Mouse (Mus musculus) stomach, embryonic 14.5 days (tissue): ENCODE measurements around the gene Ctrb1. TPM values are rescaled to one million over a fixed set of nuclear protein-coding genes. Genes with fewer than 3 reads are reported as not detected.

Experiments
- ATAC-seq: fragments of 200-750 bp; cut with Nextera tagmentation; 2 replicates; pipeline ENCODE4 v1.8.0; 2017; ENCODE audit warnings: low read depth, moderate TSS enrichment; ENCODE audit not compliant: insufficient number of reproducible peaks, insufficient read depth, low FRiP score
- H3K27ac ChIP-seq: fragments of 300-500 bp; sonication (generic); 2 replicates; pipeline ENCODE4 v1.5.1; 2014; ENCODE audit warnings: mild to moderate bottlenecking, low read length, moderate library complexity, mixed read lengths
- H3K27me3 ChIP-seq: fragments of 300-500 bp; sonication (generic); 2 replicates; pipeline ENCODE4 v1.6.1; 2014; ENCODE audit warnings: low read length, control low read depth, mixed read lengths; ENCODE audit not compliant: control insufficient read depth, insufficient read depth
- H3K36me3 ChIP-seq: fragments of 300-500 bp; sonication (generic); 2 replicates; pipeline ENCODE4 v1.6.1; 2014; ENCODE audit warnings: mild to moderate bottlenecking, control low read depth, low read length, moderate library complexity, mixed read lengths; ENCODE audit not compliant: control insufficient read depth, insufficient read depth
- H3K4me1 ChIP-seq: fragments of 300-500 bp; sonication (generic); 2 replicates; pipeline ENCODE4 v1.6.1; 2014; ENCODE audit warnings: low read length, control low read depth, mixed read lengths; ENCODE audit not compliant: control insufficient read depth, insufficient read depth
- H3K4me2 ChIP-seq: fragments of 300-500 bp; sonication (generic); replicated peaks from 2 replicates; pipeline ENCODE4 v1.6.1; 2014; ENCODE audit warnings: low read depth, low read length, control low read depth
- H3K4me3 ChIP-seq: fragments of 300-500 bp; sonication (generic); 2 replicates; pipeline ENCODE4 v1.5.1; 2014; ENCODE audit warnings: low read depth, low read length, control low read depth
- H3K9ac ChIP-seq: fragments of 300-500 bp; sonication (generic); replicated peaks from 2 replicates; pipeline ENCODE4 v1.6.1; 2014; ENCODE audit warnings: low read depth, mild to moderate bottlenecking, control low read depth, low read length, moderate library complexity, mixed read lengths
- H3K9me3 ChIP-seq: fragments of 300-500 bp; sonication (generic); 2 replicates; pipeline ENCODE4 v1.6.1; 2016; ENCODE audit warnings: low read depth, low read length, control low read depth; ENCODE audit not compliant: control insufficient read depth
- WGBS: fragments of 180-500 bp; shearing (Covaris S2); extraction: QIAGEN DNeasy Blood & Tissue Kit; methylation state at CpG from one replicate; pipeline ENCODE4 v1.1.7; 2014; 5-methylcytosine and 5-hydroxymethylcytosine counted together
- polyA plus RNA-seq: library from polyadenylated mRNA; unstranded; fragments of >200 nt; fragmentation: Nextera tagmentation; extraction: Ambion mirVana; gene quantifications from 2 replicates; pipeline ENCODE4 v1.2.1, GENCODE M21; 2014

The Ctrb1 gene
- polyA plus RNA-seq, 1 experiment from 2014 or later, result not detected

GRCm38 (mm10) chr8:111705222-111705621, 14.4 kb upstream of the Ctrb1 start:
- peaks cover 5% of the 10 kb centered on the region; the same call in 1 of the 2 replicates for H3K36me3 ChIP-seq
- H3K4me1 ChIP-seq, result 0 out of 2 replicates have a peak, but pooled peaks cover 2% of the 10 kb centered on the region
- peak overlapping the region; percentile 78 for H3K27ac ChIP-seq
- no peaks in the 10 kb centered on the region for H3K9me3 ChIP-seq
- no peak overlapping the region for H3K4me2 ChIP-seq
- WGBS, result 42% methylated on average over 3 of the region's 3 CpGs
- ATAC-seq, result peak; percentile 88
- H3K9ac ChIP-seq, result no peak overlapping the region
- no peaks in the 10 kb centered on the region for H3K27me3 ChIP-seq
- H3K4me3 ChIP-seq, result no peak overlapping the region

GRCm38 (mm10) chr8:111704585-111704984, 13.8 kb upstream of the Ctrb1 start:
- Histone ChIP-seq H3K4me3 (no peak overlapping the region), H3K9me3 (no peaks in the 10 kb centered on the region), H3K27ac (peak overlapping the region; percentile 78; the same call in 1 of the 2 replicates), H3K4me1 (0 out of 2 replicates have a peak, but pooled peaks cover 2% of the 10 kb centered on the region), H3K36me3 (peaks cover 5% of the 10 kb centered on the region; the same call in 1 of the 2 replicates), H3K27me3 (no peaks in the 10 kb centered on the region), H3K4me2 (no peak overlapping the region), H3K9ac (no peak overlapping the region)
- ATAC-seq, result no peak
- WGBS, result 90% methylated on average over 12 of the region's 12 CpGs

- no peak overlapping the region for H3K9ac ChIP-seq
- ATAC-seq, result no peak
Observed at GRCm38 (mm10) chr8:111701380-111701779, 10.6 kb upstream of the Ctrb1 start.

GRCm38 (mm10) chr8:111700740-111701139, 9.9 kb upstream of the Ctrb1 start:
- 87% methylated on average over 5 of the region's 5 CpGs for WGBS
- Histone ChIP-seq H3K4me3 (no peak overlapping the region), H3K27me3 (no peaks in the 10 kb centered on the region), H3K9ac (no peak overlapping the region), H3K4me1 (no peaks in the 10 kb centered on the region), H3K27ac (no peak overlapping the region), H3K9me3 (no peaks in the 10 kb centered on the region), H3K36me3 (no peaks in the 10 kb centered on the region), H3K4me2 (no peak overlapping the region)
- no peak for ATAC-seq

More at GRCm38 (mm10) chr8:111701380-111701779, 10.6 kb upstream of the Ctrb1 start:
- H3K27ac ChIP-seq, result no peak overlapping the region
- WGBS, result 74% methylated on average over 9 of the region's 9 CpGs
- H3K27me3 ChIP-seq, result no peaks in the 10 kb centered on the region
- H3K9me3 ChIP-seq, result no peaks in the 10 kb centered on the region
- no peaks in the 10 kb centered on the region for H3K36me3 ChIP-seq
- no peak overlapping the region for H3K4me2 ChIP-seq
- H3K4me1 ChIP-seq, result no peaks in the 10 kb centered on the region
- H3K4me3 ChIP-seq, result no peak overlapping the region

DNA sequence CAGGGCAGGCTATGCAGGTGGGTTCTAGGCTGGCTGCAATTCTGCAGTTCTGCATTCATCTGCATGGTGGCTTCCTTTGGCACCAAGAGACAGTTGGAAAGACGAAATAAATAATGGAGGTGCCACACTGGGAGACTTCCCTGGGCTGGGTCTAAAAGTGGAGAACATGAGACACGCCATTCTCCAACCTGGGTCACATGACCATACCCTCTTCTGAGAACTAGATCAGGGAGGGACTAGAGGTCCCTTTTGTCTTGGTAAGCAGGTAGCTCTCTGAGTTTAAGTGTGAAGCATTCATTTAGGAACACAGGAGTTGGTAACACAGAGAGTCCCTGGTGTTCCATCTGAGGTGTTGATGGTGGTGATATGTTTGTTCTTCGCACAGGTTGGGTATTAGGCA, 9.4 kb upstream of the Ctrb1 start:
- no peak for ATAC-seq
- H3K9me3 ChIP-seq, result no peaks in the 10 kb centered on the region
- H3K4me3 ChIP-seq, result no peak overlapping the region
- H3K36me3 ChIP-seq, result no peaks in the 10 kb centered on the region
- H3K27ac ChIP-seq, result no peak overlapping the region
- H3K9ac ChIP-seq, result no peak overlapping the region
- H3K27me3 ChIP-seq, result no peaks in the 10 kb centered on the region
- H3K4me2 ChIP-seq, result no peak overlapping the region
- WGBS, result 83% methylated on average over 3 of the region's 3 CpGs
- H3K4me1 ChIP-seq, result no peaks in the 10 kb centered on the region

DNA sequence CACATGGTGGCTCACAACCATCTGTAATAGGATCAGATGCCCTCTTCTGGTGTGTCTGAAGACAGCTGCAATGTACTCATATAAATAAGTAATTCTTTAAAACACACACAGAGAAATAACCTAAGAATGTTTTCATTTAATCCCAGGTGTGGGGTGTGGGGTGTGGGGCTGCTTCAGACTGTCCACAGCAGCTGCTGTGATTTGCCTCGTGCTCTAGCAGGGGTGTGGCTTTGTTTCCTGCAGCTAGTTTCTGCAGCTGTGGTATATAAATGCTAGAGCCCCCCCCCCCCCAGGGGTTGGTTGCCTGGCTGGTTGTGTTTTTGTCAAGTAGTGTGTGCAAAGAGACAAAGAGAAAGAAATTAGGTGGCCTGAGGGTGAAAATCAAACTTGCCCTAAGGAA, 8.2 kb upstream of the Ctrb1 start:
- H3K4me3 ChIP-seq, result no peak overlapping the region
- no peaks in the 10 kb centered on the region for H3K36me3 ChIP-seq
- H3K27ac ChIP-seq, result no peak overlapping the region
- H3K9ac ChIP-seq, result no peak overlapping the region
- H3K9me3 ChIP-seq, result no peaks in the 10 kb centered on the region
- H3K4me1 ChIP-seq, result no peaks in the 10 kb centered on the region
- ATAC-seq, result no peak
- no peak overlapping the region for H3K4me2 ChIP-seq
- no peaks in the 10 kb centered on the region for H3K27me3 ChIP-seq
- WGBS, result 13% methylated on average over 1 of the region's 1 CpGs

- Histone ChIP-seq H3K36me3 (no peaks in the 10 kb centered on the region), H3K27me3 (no peaks in the 10 kb centered on the region), H3K9ac (no peak overlapping the region), H3K4me3 (no peak overlapping the region), H3K9me3 (no peaks in the 10 kb centered on the region), H3K4me1 (no peaks in the 10 kb centered on the region), H3K27ac (no peak overlapping the region), H3K4me2 (no peak overlapping the region)
- WGBS, result 76% methylated on average over 10 of the region's 10 CpGs
- ATAC-seq, result no peak
Observed at GRCm38 (mm10) chr8:111697655-111698054, 6.8 kb upstream of the Ctrb1 start.

GRCm38 (mm10) chr8:111695441-111695840, 4.6 kb upstream of the Ctrb1 start:
- no peak overlapping the region for H3K9ac ChIP-seq
- no peak overlapping the region for H3K27ac ChIP-seq

GRCm38 (mm10) chr8:111693261-111693741, 2.5 kb upstream of the Ctrb1 start:
- Histone ChIP-seq H3K4me2 (no peak overlapping the region), H3K9me3 (no peaks in the 10 kb centered on the region), H3K27ac (no peak overlapping the region), H3K36me3 (no peaks in the 10 kb centered on the region), H3K9ac (no peak overlapping the region), H3K27me3 (no peaks in the 10 kb centered on the region), H3K4me1 (no peaks in the 10 kb centered on the region), H3K4me3 (no peak overlapping the region)
- no peak for ATAC-seq
- 54% methylated on average over 6 of the region's 6 CpGs for WGBS

More at GRCm38 (mm10) chr8:111695441-111695840, 4.6 kb upstream of the Ctrb1 start:
- H3K4me1 ChIP-seq, result no peaks in the 10 kb centered on the region
- H3K4me3 ChIP-seq, result no peak overlapping the region
- H3K9me3 ChIP-seq, result no peaks in the 10 kb centered on the region
- no peaks in the 10 kb centered on the region for H3K27me3 ChIP-seq
- no peak for ATAC-seq
- no peaks in the 10 kb centered on the region for H3K36me3 ChIP-seq
- no peak overlapping the region for H3K4me2 ChIP-seq
- WGBS, result 50% methylated on average over 7 of the region's 7 CpGs
